Mouse (Mus musculus) intestine, embryonic 15.5 days (tissue): Measurements from ENCODE around the gene Cars2. TPM values are rescaled to one million over a fixed set of nuclear protein-coding genes. Genes with fewer than 3 reads are reported as not detected.

Experiments
- polyA plus RNA-seq: library from polyadenylated mRNA; unstranded; fragments of >200 nt; fragmentation: Nextera tagmentation; extraction: Ambion mirVana; gene quantifications from 2 replicates; pipeline ENCODE4 v1.2.1, GENCODE M21; 2015

Gene Cars2
- polyA plus RNA-seq, 1 experiment from 2014 or later = 26.2 TPM

Other genes with a start within 250 kb of the Cars2 start
- gene Col4a2, start 238.0 kb downstream of the Cars2 start, polyA plus RNA-seq = 60.2 and 61.4 TPM in 2 replicates
- gene Col4a1, start 238.0 kb downstream of the Cars2 start, polyA plus RNA-seq = 161 and 170 TPM in 2 replicates
- gene Rab20, start 72.1 kb downstream of the Cars2 start, polyA plus RNA-seq = 14.8 and 16.5 TPM in 2 replicates
- 94.4 and 101 TPM in 2 replicates for gene Naxd, start 53.3 kb downstream of the Cars2 start, polyA plus RNA-seq
- 34.2 and 35.0 TPM in 2 replicates for gene Ing1, start 4.8 kb upstream of the Cars2 start, polyA plus RNA-seq
- gene Ankrd10, start 85.0 kb upstream of the Cars2 start, polyA plus RNA-seq = 79.1 and 79.9 TPM in 2 replicates
- gene 1700016D06Rik, start 150.3 kb upstream of the Cars2 start, polyA plus RNA-seq = not detected in 2 replicates
- 27.7 and 28.4 TPM in 2 replicates for gene Arhgef7, start 176.9 kb upstream of the Cars2 start, polyA plus RNA-seq